Mouse (Mus musculus) lung, postnatal 0 days (tissue): ENCODE data around the gene Olfr1392.

ENCODE experiments used
- CTCF ChIP-seq: IDR thresholded peaks from 2 replicates; pipeline ENCODE4 v1.5.1; 2016; ENCODE audit warnings: antibody characterized with exemption, mild to moderate bottlenecking
- EP300 ChIP-seq: IDR thresholded peaks from 2 replicates; pipeline ENCODE4 v1.6.1; 2016; ENCODE audit warnings: antibody characterized with exemption, mild to moderate bottlenecking, control low read depth

- TF ChIP-seq EP300 (no peak), CTCF (no peak)
Measured at GRCm38 (mm10) chr11:49266671-49267070, 18.4 kb upstream of the Olfr1392 start.
